Mouse (Mus musculus) lung, postnatal 0 days (tissue): ENCODE data around the gene Opcml.

Source experiments
- CTCF ChIP-seq: IDR thresholded peaks from 2 replicates; pipeline ENCODE4 v1.5.1; 2016; ENCODE audit warnings: antibody characterized with exemption, mild to moderate bottlenecking
- EP300 ChIP-seq: IDR thresholded peaks from 2 replicates; pipeline ENCODE4 v1.6.1; 2016; ENCODE audit warnings: antibody characterized with exemption, mild to moderate bottlenecking, control low read depth

GRCm38 (mm10) chr9:28752908-28753307 is 962.3 kb downstream of the Opcml start:
- TF ChIP-seq CTCF (no peak), EP300 (no peak)
